ENCODE assay signal across 11 mouse cellular contexts in the genomic region with DNA sequence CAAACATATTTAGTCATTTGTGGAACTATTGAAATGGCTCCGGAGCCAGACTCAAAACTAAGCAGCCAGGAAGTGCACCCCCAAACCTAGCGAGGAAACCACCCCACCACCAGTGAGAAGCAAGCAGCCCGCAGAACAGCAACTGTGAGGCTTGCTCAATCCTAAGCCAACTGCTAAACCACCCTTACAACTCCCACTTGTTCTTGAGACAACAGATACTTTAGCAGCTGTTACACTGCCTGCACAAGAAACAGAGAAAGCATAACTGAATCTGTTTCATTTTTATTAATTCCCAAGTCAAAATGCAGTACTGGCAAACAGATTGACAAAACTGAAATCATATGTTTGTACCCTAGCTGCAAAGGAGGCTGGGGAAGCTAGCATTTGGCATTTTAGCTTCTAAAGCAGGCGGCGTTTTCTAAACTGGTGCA. TPM values are rescaled to one million over a fixed set of nuclear protein-coding genes. Genes with fewer than 3 reads are reported as not detected.
DNase-seq lines count a peak whose midpoint lies in the region; ATAC-seq and TF ChIP-seq lines count a peak whose summit lies in the region.
"Had no signal": no experiment of that assay in that cellular context is flagged by ENCODE, and none has a peak within 500 bp of the region (broad histone marks: within the 10 kb centered on the region; RNA-seq: fewer than 3 reads in every experiment).

No protein-coding gene starts in this region.

- no peak overlapping the region for H3K4me2 ChIP-seq in limb, embryonic 14.5 days (replicated peaks; ENCODE audit: low read depth, low read length, severe bottlenecking)
- H3K4me2 ChIP-seq: midbrain, embryonic 12.5 days; stomach, embryonic 15.5 days had no signal

- no peaks in the 10 kb centered on the region for H3K36me3 ChIP-seq in limb, embryonic 14.5 days (ENCODE audit: control insufficient read depth, insufficient read depth, low read length)
- no peaks in the 10 kb centered on the region for H3K36me3 ChIP-seq in limb, embryonic 10.5 days
- H3K36me3 ChIP-seq in macrophage (ENCODE audit: inconsistent target), result no peaks in the 10 kb centered on the region
- H3K36me3 ChIP-seq: midbrain, embryonic 12.5 days; stomach, embryonic 15.5 days had no signal

- no peaks in the 10 kb centered on the region for H3K27me3 ChIP-seq in limb, embryonic 14.5 days (ENCODE audit: control insufficient read depth, insufficient read depth, low read length)
- no peaks in the 10 kb centered on the region for H3K27me3 ChIP-seq in limb, embryonic 10.5 days (ENCODE audit: low read depth, poor library complexity, severe bottlenecking)
- H3K27me3 ChIP-seq in cerebellum, adult 2 months (ENCODE audit: control insufficient read depth, insufficient read depth, low read length), result no peaks in the 10 kb centered on the region
- H3K27me3 ChIP-seq: midbrain, embryonic 12.5 days; stomach, embryonic 15.5 days had no signal

- WGBS in limb, embryonic 14.5 days, result 52% methylated on average over 5 of the region's 5 CpGs
- WGBS in limb, embryonic 10.5 days, result 89% methylated on average over 5 of the region's 5 CpGs
- WGBS in macrophage (ENCODE audit: missing documents), result 8% methylated on average over 5 of the region's 5 CpGs
- WGBS in cerebellum, adult 2 months, result 64% methylated on average over 5 of the region's 5 CpGs

- ATAC-seq in limb, embryonic 14.5 days (ENCODE audit: low FRiP score, low read depth), result peak; percentile 63
- ATAC-seq in cerebellum, adult (ENCODE audit: insufficient number of reproducible peaks, low FRiP score, low TSS enrichment), result no peak
- ATAC-seq: intestine, postnatal 0 days had no signal

- no peaks in the 10 kb centered on the region for H3K9me3 ChIP-seq in limb, embryonic 14.5 days (ENCODE audit: control insufficient read depth, low read length)
- no peaks in the 10 kb centered on the region for H3K9me3 ChIP-seq in limb, embryonic 10.5 days (replicated peaks)
- H3K9me3 ChIP-seq: midbrain, embryonic 12.5 days; stomach, embryonic 15.5 days had no signal

- H3K9ac ChIP-seq in limb, embryonic 14.5 days (ENCODE audit: low read depth, low read length, severe bottlenecking), result no peak overlapping the region
- H3K9ac ChIP-seq: midbrain, embryonic 12.5 days; stomach, embryonic 15.5 days had no signal

- no peak overlapping the region for H3K4me3 ChIP-seq in limb, embryonic 14.5 days (replicated peaks; ENCODE audit: low read length)
- H3K4me3 ChIP-seq in limb, embryonic 10.5 days, result no peak overlapping the region
- no peak overlapping the region for H3K4me3 ChIP-seq in macrophage (ENCODE audit: inconsistent target)
- no peak overlapping the region for H3K4me3 ChIP-seq in cerebellum, adult 2 months (replicated peaks; ENCODE audit: insufficient read depth, low read depth, low read length)
- H3K4me3 ChIP-seq: midbrain, embryonic 12.5 days; stomach, embryonic 15.5 days had no signal

- no peak for TF ChIP-seq POLR2A in limb, embryonic 14.5 days (IDR thresholded peaks at IDR 0.05; ENCODE audit: borderline replicate concordance, extremely low read depth, insufficient read depth, insufficient read length)
- no peak for TF ChIP-seq POLR2A in cerebellum, adult 2 months (IDR thresholded peaks at IDR 0.05; ENCODE audit: borderline replicate concordance, insufficient read depth, low read length)

- DNase-seq in limb, embryonic 14.5 days (ENCODE audit: low spot score), result no peak
- no peak for DNase-seq in limb, embryonic 10.5 days (ENCODE audit: low spot score)
- DNase-seq in frontal cortex, postnatal 25 days (ENCODE audit: low spot score in 2 of 2), result peak; percentile 17 to 24
- DNase-seq in thymus, postnatal 10 days (ENCODE audit: low spot score in 2 of 2), result peak; percentile 52 to 62
- DNase-seq in cerebellum, adult 2 months, result no peak
- no peak for DNase-seq in cerebellum, postnatal 4 days (ENCODE audit: low spot score in 2 of 2)

- no peaks in the 10 kb centered on the region for H3K4me1 ChIP-seq in limb, embryonic 14.5 days (ENCODE audit: control insufficient read depth, insufficient read depth, low read length)
- no peaks in the 10 kb centered on the region for H3K4me1 ChIP-seq in limb, embryonic 10.5 days
- no peaks in the 10 kb centered on the region for H3K4me1 ChIP-seq in cerebellum, adult 2 months (ENCODE audit: control insufficient read depth, insufficient read depth, low read length)
- H3K4me1 ChIP-seq: midbrain, embryonic 12.5 days; stomach, embryonic 15.5 days had no signal

- no peak for TF ChIP-seq CTCF in cerebellum, adult 2 months (IDR thresholded peaks at IDR 0.05; ENCODE audit: borderline replicate concordance, insufficient read depth, low read depth, low read length)

- H3K27ac ChIP-seq in limb, embryonic 14.5 days (replicated peaks; ENCODE audit: low read depth, low read length), result no peak overlapping the region
- H3K27ac ChIP-seq in limb, embryonic 10.5 days, result no peak overlapping the region
- peak overlapping the region; percentile 53 for H3K27ac ChIP-seq in macrophage
- H3K27ac ChIP-seq in cerebellum, adult 2 months (ENCODE audit: insufficient read depth, low read length), result no peak overlapping the region
- H3K27ac ChIP-seq: midbrain, embryonic 12.5 days; stomach, embryonic 15.5 days had no signal

- no peaks in the 10 kb centered on the region for H3K79me2 ChIP-seq in macrophage (ENCODE audit: inconsistent target)

RNA-seq across cellular contexts. Expression of a gene that starts 23.2 kb away (rescaled TPM):
- polyA plus RNA-seq in limb, embryonic 14.5 days (2012; rRNA removed), result 37.7 and 37.8 TPM in 2 replicates
- 20.0 and 21.7 TPM in 2 replicates for polyA plus RNA-seq in limb, embryonic 14.5 days (2014; fragmentation: Nextera tagmentation; extraction: Ambion mirVana)
- polyA plus RNA-seq in limb, embryonic 10.5 days (2016; fragmentation: Nextera tagmentation; extraction: Ambion mirVana), result 11.1 and 14.7 TPM in 2 replicates
- 100 to 1,000 TPM; 110 to 483 (median 223) TPM for total RNA-seq in macrophage (2018; cell fraction: chromatin; rRNA removed)
- total RNA-seq in macrophage (2018; cell fraction: cytosol; rRNA removed), result 10 to 100 TPM; 13.9 to 43.4 (median 26.5) TPM
- 100 to 1,000 TPM in 20 of 26 experiments, 10 to 100 TPM in 6; 54.8 to 365 (median 115) TPM for total RNA-seq in macrophage (2018; cell fraction: nucleus; rRNA removed)
- 7.6 to 24.2 TPM (median 16.2 TPM) in 3 replicates for polyA plus RNA-seq in macrophage (2018)
- polyA plus RNA-seq in cerebellum, adult 2 months (2012; rRNA removed), result 24.8 and 25.7 TPM in 2 replicates

Comparison
In these comparisons a context has a peak if more than half of its experiments do, and no peak if none do; other contexts are left out.
1. DNase-seq: peak in frontal cortex, postnatal 25 days (2 of 2) and thymus, postnatal 10 days (2 of 2); none in limb, embryonic 14.5 days (single experiment), limb, embryonic 10.5 days (single experiment), cerebellum, adult 2 months (0 of 2) and cerebellum, postnatal 4 days (0 of 2).